Mouse (Mus musculus): Measurements from ENCODE around the gene Cap2.

DNA sequence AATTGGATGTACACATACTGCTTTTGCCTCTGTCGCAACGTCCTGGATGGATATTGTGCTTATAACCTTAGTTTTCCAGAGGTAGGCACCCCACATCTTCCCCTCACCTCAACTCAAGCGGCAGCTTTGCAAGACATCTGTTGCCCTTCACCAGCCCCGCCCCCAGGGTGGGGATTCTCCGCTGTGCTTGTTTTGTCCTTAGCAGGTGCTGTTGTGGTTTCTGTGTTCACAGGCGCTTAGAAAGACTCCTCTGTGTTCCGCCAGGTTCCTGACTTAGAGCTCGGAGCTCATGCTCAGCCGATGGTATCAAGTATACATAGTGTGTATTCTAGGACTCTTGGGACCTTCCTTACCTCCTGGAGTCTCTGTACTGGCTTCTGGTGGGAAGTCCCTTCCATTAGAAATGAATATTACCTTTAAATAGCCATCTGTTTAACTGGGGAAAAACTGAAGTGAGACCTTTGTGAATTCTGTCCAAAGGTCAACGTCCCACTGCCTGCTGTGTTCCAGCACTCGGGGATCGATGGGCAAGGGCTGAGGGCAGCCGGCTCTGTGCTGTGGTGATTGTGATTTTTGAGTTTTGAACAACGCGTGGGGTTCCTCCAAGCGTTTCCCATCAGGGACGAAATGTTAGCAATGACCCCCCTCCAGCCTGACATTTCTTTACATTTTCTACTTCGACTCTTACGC is 115.2 kb downstream of the Cap2 start:
- TF ChIP-seq CTCF (conservative IDR thresholded peaks at IDR 0.05; ENCODE audit: low read length) (no peak), NANOG (IDR thresholded peaks at IDR 0.05; ENCODE audit: borderline replicate concordance, low read length) (no peak)

Measured in E14TG2a.4 (cell line).